Mouse (Mus musculus) forebrain, embryonic 16.5 days (tissue): ENCODE data around the gene Gorasp1. TPM values are rescaled to one million over a fixed set of nuclear protein-coding genes. Genes with fewer than 3 reads are reported as not detected.

Experiments used
- ATAC-seq: fragments of 200-750 bp; cut with Nextera tagmentation; 2 replicates; pipeline ENCODE4 v1.8.0; 2017; ENCODE audit warnings: mild to moderate bottlenecking, moderate library complexity
- H3K27ac ChIP-seq: fragments of 300-500 bp; sonication (generic); 2 replicates; pipeline ENCODE4 v1.5.1; 2014; ENCODE audit warnings: low read length, control low read depth
- H3K27me3 ChIP-seq: fragments of 300-500 bp; sonication (generic); replicated peaks from 2 replicates; pipeline ENCODE4 v1.6.1; 2014; ENCODE audit warnings: low read length; ENCODE audit not compliant: control insufficient read depth, insufficient read depth
- H3K36me3 ChIP-seq: fragments of 300-500 bp; sonication (generic); 2 replicates; pipeline ENCODE4 v1.6.1; 2014; ENCODE audit not compliant: control insufficient read depth, insufficient read depth
- H3K4me1 ChIP-seq: fragments of 300-500 bp; sonication (generic); replicated peaks from 2 replicates; pipeline ENCODE4 v1.6.1; 2014; ENCODE audit warnings: low read length; ENCODE audit not compliant: control insufficient read depth, insufficient read depth
- H3K4me2 ChIP-seq: fragments of 300-500 bp; sonication (generic); 2 replicates; pipeline ENCODE4 v1.6.1; 2014; ENCODE audit warnings: mild to moderate bottlenecking, low read length, control low read depth
- H3K4me3 ChIP-seq: fragments of 300-500 bp; sonication (generic); replicated peaks from 2 replicates; pipeline ENCODE4 v1.5.1; 2014; ENCODE audit warnings: mild to moderate bottlenecking, low read length, control low read depth
- H3K9ac ChIP-seq: fragments of 300-500 bp; sonication (generic); replicated peaks from 2 replicates; pipeline ENCODE4 v1.6.1; 2014; ENCODE audit warnings: low read depth, low read length, control low read depth
- H3K9me3 ChIP-seq: fragments of 300-500 bp; sonication (generic); 2 replicates; pipeline ENCODE4 v1.6.1; 2016; ENCODE audit warnings: low read length; ENCODE audit not compliant: control insufficient read depth
- WGBS: fragments of 180-500 bp; shearing (Covaris S2); extraction: QIAGEN DNeasy Blood & Tissue Kit; methylation state at CpG from one replicate; pipeline ENCODE4 v1.1.7; 2014; 5-methylcytosine and 5-hydroxymethylcytosine counted together
- polyA plus RNA-seq: library from polyadenylated mRNA; unstranded; fragments of >200 nt; fragmentation: Nextera tagmentation; extraction: Ambion mirVana; gene quantifications from 2 replicates; pipeline ENCODE4 v1.2.1, GENCODE M21; 2015

The Gorasp1 gene
- polyA plus RNA-seq, 1 experiment from 2014 or later = 30.4 TPM

GRCm38 (mm10) chr9:119973869-119974520 is 36.6 kb upstream of the Gorasp1 start:
- Histone ChIP-seq H3K27me3 (no peaks in the 10 kb centered on the region), H3K36me3 (no peaks in the 10 kb centered on the region), H3K4me2 (no peak overlapping the region), H3K4me3 (no peak overlapping the region), H3K9me3 (no peaks in the 10 kb centered on the region), H3K9ac (no peak overlapping the region), H3K4me1 (peaks cover 46% of the 10 kb centered on the region), H3K27ac (no peak overlapping the region)
- ATAC-seq = no peak
- 96% methylated on average over 27 of the region's 27 CpGs for WGBS

GRCm38 (mm10) chr9:119973281-119973680 is 35.9 kb upstream of the Gorasp1 start:
- H3K4me3 ChIP-seq = no peak overlapping the region
- H3K27ac ChIP-seq = no peak overlapping the region
- H3K27me3 ChIP-seq = no peaks in the 10 kb centered on the region
- H3K4me1 ChIP-seq = peaks cover 41% of the 10 kb centered on the region
- H3K9me3 ChIP-seq = no peaks in the 10 kb centered on the region
- H3K36me3 ChIP-seq = no peaks in the 10 kb centered on the region
- H3K4me2 ChIP-seq = no peak overlapping the region
- WGBS = 90% methylated on average over 23 of the region's 23 CpGs
- no peak for ATAC-seq
- no peak overlapping the region for H3K9ac ChIP-seq

- ATAC-seq = no peak
- H3K9me3 ChIP-seq = no peaks in the 10 kb centered on the region
- no peak overlapping the region for H3K4me2 ChIP-seq
- H3K27ac ChIP-seq = no peak overlapping the region
- no peak overlapping the region for H3K9ac ChIP-seq
- peaks cover 34% of the 10 kb centered on the region for H3K4me1 ChIP-seq
- no peaks in the 10 kb centered on the region for H3K36me3 ChIP-seq
- H3K4me3 ChIP-seq = no peak overlapping the region
- no peaks in the 10 kb centered on the region for H3K27me3 ChIP-seq
- WGBS = 83% methylated on average over 12 of the region's 12 CpGs
These were observed 35.2 kb upstream of the Gorasp1 start for GRCm38 (mm10) chr9:119972582-119972981.

GRCm38 (mm10) chr9:119972166-119972565 is 34.8 kb upstream of the Gorasp1 start:
- no peak overlapping the region for H3K4me2 ChIP-seq
- WGBS = 77% methylated on average over 10 of the region's 10 CpGs
- ATAC-seq = no peak
- H3K4me1 ChIP-seq = peaks cover 30% of the 10 kb centered on the region
- H3K9ac ChIP-seq = no peak overlapping the region
- H3K27me3 ChIP-seq = no peaks in the 10 kb centered on the region
- no peaks in the 10 kb centered on the region for H3K9me3 ChIP-seq
- no peaks in the 10 kb centered on the region for H3K36me3 ChIP-seq
- H3K27ac ChIP-seq = no peak overlapping the region
- H3K4me3 ChIP-seq = no peak overlapping the region

GRCm38 (mm10) chr9:119970763-119971656 is 33.6 kb upstream of the Gorasp1 start:
- Histone ChIP-seq H3K27me3 (no peaks in the 10 kb centered on the region), H3K4me3 (no peak overlapping the region), H3K4me1 (peaks cover 27% of the 10 kb centered on the region), H3K9me3 (no peaks in the 10 kb centered on the region), H3K4me2 (no peak overlapping the region), H3K36me3 (no peaks in the 10 kb centered on the region), H3K27ac (peak overlapping the region; percentile 82), H3K9ac (no peak overlapping the region)
- peak; percentile 81 for ATAC-seq
- 51% methylated on average over 7 of the region's 7 CpGs for WGBS

- Histone ChIP-seq H3K9ac (no peak overlapping the region), H3K9me3 (no peaks in the 10 kb centered on the region), H3K4me1 (peaks cover 27% of the 10 kb centered on the region), H3K36me3 (no peaks in the 10 kb centered on the region), H3K4me2 (no peak overlapping the region), H3K4me3 (no peak overlapping the region), H3K27ac (peak overlapping the region; percentile 82), H3K27me3 (no peaks in the 10 kb centered on the region)
- WGBS = 39% methylated on average over 6 of the region's 6 CpGs
- peak; percentile 21; the same call in 1 of the 2 replicates for ATAC-seq
These were observed 32.9 kb upstream of the Gorasp1 start for GRCm38 (mm10) chr9:119970221-119970620.

GRCm38 (mm10) chr9:119969811-119970210 is 32.4 kb upstream of the Gorasp1 start:
- WGBS = 86% methylated on average over 7 of the region's 7 CpGs
- Histone ChIP-seq H3K36me3 (no peaks in the 10 kb centered on the region), H3K4me3 (no peak overlapping the region), H3K9ac (no peak overlapping the region), H3K9me3 (no peaks in the 10 kb centered on the region), H3K4me2 (no peak overlapping the region), H3K27ac (no peak overlapping the region), H3K4me1 (peaks cover 27% of the 10 kb centered on the region), H3K27me3 (no peaks in the 10 kb centered on the region)
- no peak for ATAC-seq

- Histone ChIP-seq H3K9me3 (no peaks in the 10 kb centered on the region), H3K4me1 (peaks cover 18% of the 10 kb centered on the region), H3K36me3 (no peaks in the 10 kb centered on the region), H3K27ac (no peak overlapping the region), H3K4me2 (no peak overlapping the region), H3K27me3 (no peaks in the 10 kb centered on the region), H3K9ac (no peak overlapping the region), H3K4me3 (no peak overlapping the region)
- WGBS = 86% methylated on average over 26 of the region's 26 CpGs
- no peak for ATAC-seq
These were observed 29.0 kb upstream of the Gorasp1 start for GRCm38 (mm10) chr9:119966221-119966910.

- no peak overlapping the region for H3K4me3 ChIP-seq
- H3K36me3 ChIP-seq = no peaks in the 10 kb centered on the region
- 58% methylated on average over 3 of the region's 3 CpGs for WGBS
- no peak overlapping the region for H3K9ac ChIP-seq
- no peaks in the 10 kb centered on the region for H3K9me3 ChIP-seq
- ATAC-seq = no peak
- no peak overlapping the region for H3K27ac ChIP-seq
- no peaks in the 10 kb centered on the region for H3K27me3 ChIP-seq
- H3K4me2 ChIP-seq = no peak overlapping the region
- H3K4me1 ChIP-seq = peaks cover 6% of the 10 kb centered on the region
These were observed 27.8 kb upstream of the Gorasp1 start for GRCm38 (mm10) chr9:119965186-119965585.
